Mouse (Mus musculus) liver, embryonic 16.5 days (tissue): ENCODE data around the gene Lrwd1. TPM values are rescaled to one million over a fixed set of nuclear protein-coding genes. Genes with fewer than 3 reads are reported as not detected.
A peak's percentile ranks its signal among the peaks of the same experiment; 100 is the strongest.
"Not testable (repeated sequence)": the region's sequence is repeated elsewhere in the genome, so short reads cannot be mapped to it uniquely, and the experiment has no call there.

Experiments used
- ATAC-seq: fragments of 200-750 bp; cut with Nextera tagmentation; 2 replicates; pipeline ENCODE4 v1.8.0; 2017; ENCODE audit warnings: low read depth, mild to moderate bottlenecking, moderate number of reproducible peaks, moderate library complexity
- H3K27ac ChIP-seq: fragments of 300-500 bp; sonication (generic); 2 replicates; pipeline ENCODE4 v1.5.1; 2014; ENCODE audit warnings: mild to moderate bottlenecking, low read length
- H3K27me3 ChIP-seq: fragments of 300-500 bp; sonication (generic); 2 replicates; pipeline ENCODE4 v1.6.1; 2014; ENCODE audit warnings: low read depth, low read length, mixed read lengths; ENCODE audit not compliant: control insufficient read depth, insufficient read depth
- H3K36me3 ChIP-seq: fragments of 300-500 bp; sonication (generic); 2 replicates; pipeline ENCODE4 v1.6.1; 2014; ENCODE audit warnings: mild to moderate bottlenecking; ENCODE audit not compliant: control insufficient read depth, insufficient read depth
- H3K4me1 ChIP-seq: fragments of 300-500 bp; sonication (generic); 2 replicates; pipeline ENCODE4 v1.6.1; 2014; ENCODE audit warnings: low read depth, low read length, mixed read lengths; ENCODE audit not compliant: control insufficient read depth
- H3K4me2 ChIP-seq: fragments of 300-500 bp; sonication (generic); 2 replicates; pipeline ENCODE4 v1.6.1; 2014; ENCODE audit warnings: low read depth, low read length, mixed read lengths
- H3K4me3 ChIP-seq: fragments of 300-500 bp; sonication (generic); 2 replicates; pipeline ENCODE4 v1.5.1; 2014; ENCODE audit warnings: low read depth, mild to moderate bottlenecking, low read length
- H3K9ac ChIP-seq: fragments of 300-500 bp; sonication (generic); 2 replicates; pipeline ENCODE4 v1.6.1; 2014; ENCODE audit warnings: low read depth, low read length
- H3K9me3 ChIP-seq: fragments of 300-500 bp; sonication (generic); replicated peaks from 2 replicates; pipeline ENCODE4 v1.6.1; 2016; ENCODE audit warnings: low read length; ENCODE audit not compliant: control insufficient read depth
- WGBS: fragments of 180-500 bp; shearing (Covaris S2); extraction: QIAGEN DNeasy Blood & Tissue Kit; methylation state at CpG from one replicate; pipeline ENCODE4 v1.1.7; 2014; ENCODE audit not compliant: insufficient replicate concordance; 5-methylcytosine and 5-hydroxymethylcytosine counted together
- polyA plus RNA-seq: library from polyadenylated mRNA; unstranded; fragments of >200 nt; fragmentation: Nextera tagmentation; extraction: Ambion mirVana; gene quantifications from 2 replicates; pipeline ENCODE4 v1.2.1, GENCODE M21; 2015

The Lrwd1 gene
- polyA plus RNA-seq, 1 experiment from 2014 or later, result 30.5 TPM

- ATAC-seq, result no peak
Observed at GRCm38 (mm10) chr5:136140057-136140482, 4.2 kb upstream of the Lrwd1 start.

GRCm38 (mm10) chr5:136139393-136139792, 3.5 kb upstream of the Lrwd1 start:
- Histone ChIP-seq H3K9me3 (no peaks in the 10 kb centered on the region), H3K4me3 (no peak overlapping the region), H3K36me3 (peaks cover 28% of the 10 kb centered on the region), H3K4me2 (no peak overlapping the region), H3K27me3 (no peaks in the 10 kb centered on the region), H3K27ac (peak overlapping the region; percentile 45), H3K4me1 (peaks cover 24% of the 10 kb centered on the region), H3K9ac (no peak overlapping the region)
- 65% methylated on average over 13 of the region's 13 CpGs for WGBS
- no peak for ATAC-seq

More at GRCm38 (mm10) chr5:136140057-136140482, 4.2 kb upstream of the Lrwd1 start:
- no peak overlapping the region for H3K4me2 ChIP-seq
- H3K27ac ChIP-seq, result peak overlapping the region; percentile 45; the same call in 1 of the 2 replicates
- peaks cover 28% of the 10 kb centered on the region for H3K36me3 ChIP-seq
- peaks cover 18% of the 10 kb centered on the region for H3K4me1 ChIP-seq
- no peak overlapping the region for H3K9ac ChIP-seq
- WGBS, result 81% methylated on average over 10 of the region's 10 CpGs
- no peaks in the 10 kb centered on the region for H3K9me3 ChIP-seq
- H3K4me3 ChIP-seq, result no peak overlapping the region
- no peaks in the 10 kb centered on the region for H3K27me3 ChIP-seq

GRCm38 (mm10) chr5:136137658-136138274, 1.9 kb upstream of the Lrwd1 start:
- H3K4me3 ChIP-seq, result peak overlapping the region; percentile 91
- WGBS, result 41% methylated on average over 13 of the region's 13 CpGs
- peaks cover 24% of the 10 kb centered on the region for H3K4me1 ChIP-seq
- peak; percentile 17; the same call in 1 of the 2 replicates for ATAC-seq
- 0 out of 2 replicates have a peak overlapping the region, but pooled peaks have one; percentile 71 for H3K9ac ChIP-seq
- peaks cover 36% of the 10 kb centered on the region for H3K36me3 ChIP-seq
- H3K27me3 ChIP-seq, result no peaks in the 10 kb centered on the region
- peak overlapping the region; percentile 57 for H3K4me2 ChIP-seq
- H3K9me3 ChIP-seq, result no peaks in the 10 kb centered on the region
- peak overlapping the region; percentile 87 for H3K27ac ChIP-seq

- H3K27me3 ChIP-seq, result no peaks in the 10 kb centered on the region
- 3% methylated on average over 20 of the region's 20 CpGs for WGBS
- peaks cover 24% of the 10 kb centered on the region for H3K4me1 ChIP-seq
- H3K9ac ChIP-seq, result peak overlapping the region; percentile 71
- H3K27ac ChIP-seq, result peak overlapping the region; percentile 87
- H3K4me3 ChIP-seq, result peak overlapping the region; percentile 91
- peak overlapping the region; percentile 57 for H3K4me2 ChIP-seq
- peak; percentile 0; the same call in 1 of the 2 replicates for ATAC-seq
- no peaks in the 10 kb centered on the region for H3K9me3 ChIP-seq
- H3K36me3 ChIP-seq, result peaks cover 37% of the 10 kb centered on the region
Observed at GRCm38 (mm10) chr5:136136292-136136990, 567 bp upstream of the Lrwd1 start.

GRCm38 (mm10) chr5:136122165-136122564, 13.7 kb downstream of the Lrwd1 start:
- WGBS, result 83% methylated on average over 10 of the region's 10 CpGs
- no peak overlapping the region for H3K9ac ChIP-seq
- H3K27ac ChIP-seq, result no peak overlapping the region
- H3K4me2 ChIP-seq, result no peak overlapping the region
- H3K4me3 ChIP-seq, result no peak overlapping the region
- peaks cover 15% of the 10 kb centered on the region for H3K4me1 ChIP-seq
- H3K27me3 ChIP-seq, result no peaks in the 10 kb centered on the region
- H3K9me3 ChIP-seq, result no peaks in the 10 kb centered on the region
- peaks cover 43% of the 10 kb centered on the region for H3K36me3 ChIP-seq
- no peak for ATAC-seq

GRCm38 (mm10) chr5:136116784-136117112, 19.1 kb downstream of the Lrwd1 start:
- peak; percentile 69 for ATAC-seq
- H3K36me3 ChIP-seq, result peaks cover 8% of the 10 kb centered on the region
- WGBS, result under 1% methylated on average over 22 of the region's 22 CpGs
- peak overlapping the region; percentile 82 for H3K9ac ChIP-seq
- peak overlapping the region; percentile 70 for H3K27ac ChIP-seq
- peak overlapping the region; percentile 94 for H3K4me2 ChIP-seq
- no peaks in the 10 kb centered on the region for H3K9me3 ChIP-seq
- peak overlapping the region; percentile 84 for H3K4me3 ChIP-seq
- H3K27me3 ChIP-seq, result no peaks in the 10 kb centered on the region
- H3K4me1 ChIP-seq, result peaks cover 22% of the 10 kb centered on the region

GRCm38 (mm10) chr5:136115891-136116783, 19.7 kb downstream of the Lrwd1 start, which contains the start of gene Polr2j:
TSS of gene Polr2j (plus strand) at chr5:136116631.
- H3K9ac ChIP-seq, result peak within 1 kb of the TSS; percentile 82
- H3K27me3 ChIP-seq, result no peaks in the 10 kb centered on the region
- H3K4me3 ChIP-seq, result peak within 1 kb of the TSS; percentile 84
- H3K9me3 ChIP-seq, result no peaks in the 10 kb centered on the region
- WGBS, result 3% methylated on average over 42 of the region's 42 CpGs
- ATAC-seq, result peak; percentile 97
- peaks cover 8% of the 10 kb centered on the region for H3K36me3 ChIP-seq
- peaks cover 22% of the 10 kb centered on the region for H3K4me1 ChIP-seq
- peak within 1 kb of the TSS; percentile 94 for H3K4me2 ChIP-seq
- H3K27ac ChIP-seq, result peak within 1 kb of the TSS; percentile 70

- not testable (repeated sequence) for H3K4me2 ChIP-seq, H3K27me3 ChIP-seq, H3K9ac ChIP-seq, ATAC-seq, H3K27ac ChIP-seq, H3K9me3 ChIP-seq, H3K4me3 ChIP-seq, H3K36me3 ChIP-seq
- peaks cover 22% of the 10 kb centered on the region for H3K4me1 ChIP-seq
- WGBS, result 38% methylated on average over 4 of the region's 4 CpGs
Observed at GRCm38 (mm10) chr5:136113546-136113945, 22.3 kb downstream of the Lrwd1 start.
